Mouse (Mus musculus): ENCODE data around the gene Gsto1. TPM values are rescaled to one million over a fixed set of nuclear protein-coding genes. Genes with fewer than 3 reads are reported as not detected.

Gsto1 gene
- polyA plus RNA-seq, 1 experiment from 2014 or later: 123 TPM

- Histone ChIP-seq H3K27me3 (replicated peaks) (no peaks in the 10 kb centered on the region), H3K4me1 (peaks cover 68% of the 10 kb centered on the region)
These were observed 45.2 kb downstream of the Gsto1 start for GRCm38 (mm10) chr19:47900012-47900411.

GRCm38 (mm10) chr19:47900558-47900957 is 45.8 kb downstream of the Gsto1 start:
- 75% methylated on average over 10 of the region's 10 CpGs for WGBS (ENCODE audit: insufficient replicate concordance)
- Histone ChIP-seq H3K9me3 (replicated peaks) (no peaks in the 10 kb centered on the region), H3K36me3 (peaks cover 24% of the 10 kb centered on the region), H3K27me3 (replicated peaks) (no peaks in the 10 kb centered on the region), H3K27ac (no peak overlapping the region), H3K9ac (no peak overlapping the region), H3K4me3 (no peak overlapping the region), H3K4me2 (no peak overlapping the region), H3K4me1 (peaks cover 70% of the 10 kb centered on the region)
- ATAC-seq: no peak

More at GRCm38 (mm10) chr19:47900012-47900411, 45.2 kb downstream of the Gsto1 start:
- Histone ChIP-seq H3K36me3 (peaks cover 29% of the 10 kb centered on the region), H3K9me3 (replicated peaks) (no peaks in the 10 kb centered on the region), H3K4me2 (no peak overlapping the region), H3K27ac (peak overlapping the region; percentile 32; the same call in 1 of the 2 replicates), H3K4me3 (no peak overlapping the region), H3K9ac (no peak overlapping the region)
- 47% methylated on average over 6 of the region's 6 CpGs for WGBS (ENCODE audit: insufficient replicate concordance)
- ATAC-seq: no peak

GRCm38 (mm10) chr19:47902316-47903201 is 47.8 kb downstream of the Gsto1 start:
- peaks cover 77% of the 10 kb centered on the region for H3K4me1 ChIP-seq
- no peak for ATAC-seq

GRCm38 (mm10) chr19:47903679-47904078 is 48.9 kb downstream of the Gsto1 start:
- Histone ChIP-seq H3K4me2 (no peak overlapping the region), H3K9ac (no peak overlapping the region), H3K4me3 (no peak overlapping the region), H3K36me3 (peaks cover 7% of the 10 kb centered on the region; the same call in 1 of the 2 replicates), H3K4me1 (peaks cover 76% of the 10 kb centered on the region), H3K27me3 (replicated peaks) (no peaks in the 10 kb centered on the region), H3K9me3 (replicated peaks) (no peaks in the 10 kb centered on the region), H3K27ac (no peak overlapping the region)
- WGBS (ENCODE audit: insufficient replicate concordance): 70% methylated on average over 4 of the region's 4 CpGs
- no peak for ATAC-seq

More at GRCm38 (mm10) chr19:47902316-47903201, 47.8 kb downstream of the Gsto1 start:
- Histone ChIP-seq H3K27ac (no peak overlapping the region), H3K9ac (no peak overlapping the region), H3K4me3 (no peak overlapping the region), H3K4me2 (no peak overlapping the region), H3K36me3 (peaks cover 8% of the 10 kb centered on the region), H3K27me3 (replicated peaks) (no peaks in the 10 kb centered on the region), H3K9me3 (replicated peaks) (no peaks in the 10 kb centered on the region)
- 73% methylated on average over 13 of the region's 13 CpGs for WGBS (ENCODE audit: insufficient replicate concordance)

- ATAC-seq: no peak
- H3K4me3 ChIP-seq: no peak overlapping the region
- H3K27me3 ChIP-seq (replicated peaks): no peaks in the 10 kb centered on the region
- peaks cover 7% of the 10 kb centered on the region; the same call in 1 of the 2 replicates for H3K36me3 ChIP-seq
- H3K4me2 ChIP-seq: no peak overlapping the region
- H3K9ac ChIP-seq: no peak overlapping the region
- WGBS (ENCODE audit: insufficient replicate concordance): 50% methylated on average over 4 of the region's 4 CpGs
- no peak overlapping the region for H3K27ac ChIP-seq
- peaks cover 76% of the 10 kb centered on the region for H3K4me1 ChIP-seq
- H3K9me3 ChIP-seq (replicated peaks): no peaks in the 10 kb centered on the region
These were observed 50.3 kb downstream of the Gsto1 start for GRCm38 (mm10) chr19:47905081-47905480.

- no peaks in the 10 kb centered on the region for H3K27me3 ChIP-seq (replicated peaks)
- no peak overlapping the region for H3K9ac ChIP-seq
- peaks cover 7% of the 10 kb centered on the region; the same call in 1 of the 2 replicates for H3K36me3 ChIP-seq
- no peak for ATAC-seq
- H3K4me1 ChIP-seq: peaks cover 76% of the 10 kb centered on the region
- H3K4me3 ChIP-seq: no peak overlapping the region
- 60% methylated on average over 5 of the region's 5 CpGs for WGBS (ENCODE audit: insufficient replicate concordance)
- H3K4me2 ChIP-seq: no peak overlapping the region
- H3K27ac ChIP-seq: no peak overlapping the region
- H3K9me3 ChIP-seq (replicated peaks): no peaks in the 10 kb centered on the region
These were observed 50.8 kb downstream of the Gsto1 start for GRCm38 (mm10) chr19:47905603-47906002.

- no peak overlapping the region for H3K9ac ChIP-seq
- peaks cover 20% of the 10 kb centered on the region for H3K36me3 ChIP-seq
- no peak overlapping the region for H3K4me2 ChIP-seq
- no peaks in the 10 kb centered on the region for H3K9me3 ChIP-seq (replicated peaks)
- no peak overlapping the region for H3K27ac ChIP-seq
- H3K27me3 ChIP-seq (replicated peaks): no peaks in the 10 kb centered on the region
- WGBS (ENCODE audit: insufficient replicate concordance): 89% methylated on average over 9 of the region's 9 CpGs
- no peak for ATAC-seq
- peaks cover 70% of the 10 kb centered on the region for H3K4me1 ChIP-seq
- H3K4me3 ChIP-seq: no peak overlapping the region
These were observed 52.8 kb downstream of the Gsto1 start for GRCm38 (mm10) chr19:47907596-47907995.

- H3K4me1 ChIP-seq: peaks cover 56% of the 10 kb centered on the region
- H3K4me3 ChIP-seq: no peak overlapping the region
- no peak overlapping the region for H3K9ac ChIP-seq
- H3K9me3 ChIP-seq (replicated peaks): no peaks in the 10 kb centered on the region
- H3K27ac ChIP-seq: no peak overlapping the region
- 49% methylated on average over 6 of the region's 6 CpGs for WGBS (ENCODE audit: insufficient replicate concordance)
- H3K36me3 ChIP-seq: peaks cover 20% of the 10 kb centered on the region
- no peaks in the 10 kb centered on the region for H3K27me3 ChIP-seq (replicated peaks)
- ATAC-seq: no peak
- H3K4me2 ChIP-seq: peak overlapping the region; percentile 46
These were observed 54.2 kb downstream of the Gsto1 start for GRCm38 (mm10) chr19:47908961-47909371.

GRCm38 (mm10) chr19:47909387-47910116 is 54.8 kb downstream of the Gsto1 start:
- ATAC-seq: no peak
- H3K27ac ChIP-seq: peak overlapping the region; percentile 36; the same call in 1 of the 2 replicates
- peak overlapping the region; percentile 19 for H3K4me3 ChIP-seq
- H3K4me1 ChIP-seq: peaks cover 56% of the 10 kb centered on the region
- no peaks in the 10 kb centered on the region for H3K9me3 ChIP-seq (replicated peaks)
- H3K4me2 ChIP-seq: peak overlapping the region; percentile 46
- 0 out of 2 replicates have a peak overlapping the region, but pooled peaks have one; percentile 24 for H3K9ac ChIP-seq
- no peaks in the 10 kb centered on the region for H3K27me3 ChIP-seq (replicated peaks)
- 28% methylated on average over 10 of the region's 10 CpGs for WGBS (ENCODE audit: insufficient replicate concordance)
- peaks cover 20% of the 10 kb centered on the region for H3K36me3 ChIP-seq

GRCm38 (mm10) chr19:47910117-47910618 is 55.4 kb downstream of the Gsto1 start:
- peak; percentile 63 for ATAC-seq
- Histone ChIP-seq H3K4me2 (peak overlapping the region; percentile 46), H3K27ac (peak overlapping the region; percentile 36; the same call in 1 of the 2 replicates), H3K4me3 (peak overlapping the region; percentile 19; the same call in 1 of the 2 replicates), H3K27me3 (replicated peaks) (no peaks in the 10 kb centered on the region), H3K9ac (0 out of 2 replicates have a peak overlapping the region, but pooled peaks have one; percentile 24), H3K36me3 (peaks cover 20% of the 10 kb centered on the region), H3K9me3 (replicated peaks) (no peaks in the 10 kb centered on the region), H3K4me1 (peaks cover 56% of the 10 kb centered on the region)
- WGBS (ENCODE audit: insufficient replicate concordance): 42% methylated on average over 2 of the region's 4 CpGs

GRCm38 (mm10) chr19:47910751-47911150 is 56.0 kb downstream of the Gsto1 start:
- Histone ChIP-seq H3K9ac (no peak overlapping the region), H3K4me1 (peaks cover 53% of the 10 kb centered on the region), H3K36me3 (peaks cover 20% of the 10 kb centered on the region), H3K27ac (peak overlapping the region; percentile 36; the same call in 1 of the 2 replicates), H3K27me3 (replicated peaks) (no peaks in the 10 kb centered on the region), H3K4me2 (0 out of 2 replicates have a peak overlapping the region, but pooled peaks have one; percentile 46), H3K9me3 (replicated peaks) (no peaks in the 10 kb centered on the region), H3K4me3 (no peak overlapping the region)
- 71% methylated on average over 4 of the region's 4 CpGs for WGBS (ENCODE audit: insufficient replicate concordance)
- ATAC-seq: no peak
